Mouse (Mus musculus) ES-Bruce4 (cell line): ENCODE results near the gene Myog.

ENCODE experiments used
- CTCF ChIP-seq: IDR thresholded peaks from one replicate; pipeline ENCODE4 v1.8.1; 2011; ENCODE audit warnings: low read depth, low read length
- EP300 ChIP-seq: IDR thresholded peaks from 2 replicates; pipeline ENCODE4 v1.6.1; 2011; ENCODE audit warnings: low read depth, low read length; ENCODE audit not compliant: insufficient read depth
- POLR2A ChIP-seq: IDR thresholded peaks from one replicate; pipeline ENCODE4 v1.8.1; 2011; ENCODE audit warnings: low read length; ENCODE audit not compliant: insufficient read depth

DNA sequence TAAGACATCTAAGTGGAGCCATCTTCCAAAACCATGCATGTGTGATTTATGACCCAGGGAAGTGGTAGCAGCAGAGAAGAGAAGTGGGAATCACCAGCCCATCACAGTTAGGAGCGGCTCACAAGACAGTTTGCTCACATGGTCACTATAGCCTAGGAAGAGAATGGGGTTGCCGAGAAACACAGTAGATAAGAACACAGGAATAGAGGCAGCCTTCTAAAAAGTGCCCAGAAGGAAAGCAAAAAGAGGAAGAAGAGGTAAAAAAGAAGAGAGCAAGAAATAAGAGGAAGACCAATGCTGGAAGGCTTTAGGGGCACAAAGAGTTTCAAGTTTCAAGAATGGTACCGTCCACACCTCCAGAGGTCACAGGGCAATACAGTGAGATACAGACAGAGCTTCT, 7.4 kb upstream of the Myog start:
- TF ChIP-seq CTCF (no peak), POLR2A (no peak), EP300 (no peak)
